Mouse (Mus musculus): ENCODE measurements around the gene Mmp19. TPM values are rescaled to one million over a fixed set of nuclear protein-coding genes. Genes with fewer than 3 reads are reported as not detected.

Mmp19 gene
- polyA plus RNA-seq, 1 experiment from 2014 or later = 1.5 TPM

GRCm38 (mm10) chr10:128846664-128847063 is 56.0 kb downstream of the Mmp19 start:
- Histone ChIP-seq H3K27ac (ENCODE audit: low read depth) (no peak overlapping the region), H3K36me3 (ENCODE audit: insufficient read depth) (peaks cover 75% of the 10 kb centered on the region), H3K27me3 (ENCODE audit: insufficient read depth, low read length) (no peaks in the 10 kb centered on the region), H3K4me2 (no peak overlapping the region), H3K9me3 (ENCODE audit: low read depth, low read length) (no peaks in the 10 kb centered on the region), H3K9ac (no peak overlapping the region), H3K4me1 (ENCODE audit: insufficient read depth) (no peaks in the 10 kb centered on the region), H3K4me3 (ENCODE audit: low read depth, low read length) (no peak overlapping the region)
- ATAC-seq (ENCODE audit: insufficient read depth) (no peak), DNase-seq (no peak)
- WGBS = 93% methylated on average over 4 of the region's 4 CpGs
- TF ChIP-seq CTCF (IDR thresholded peaks at IDR 0.05; ENCODE audit: low read depth) = no peak

- Histone ChIP-seq H3K4me2 (no peak overlapping the region), H3K9me3 (ENCODE audit: low read depth, low read length) (no peaks in the 10 kb centered on the region), H3K27me3 (ENCODE audit: insufficient read depth, low read length) (no peaks in the 10 kb centered on the region), H3K9ac (no peak overlapping the region), H3K4me1 (ENCODE audit: insufficient read depth) (no peaks in the 10 kb centered on the region), H3K27ac (ENCODE audit: low read depth) (no peak overlapping the region), H3K36me3 (ENCODE audit: insufficient read depth) (peaks cover 63% of the 10 kb centered on the region), H3K4me3 (ENCODE audit: low read depth, low read length) (no peak overlapping the region)
- ATAC-seq (ENCODE audit: insufficient read depth) (no peak), DNase-seq (no peak)
- TF ChIP-seq CTCF (IDR thresholded peaks at IDR 0.05; ENCODE audit: low read depth) = no peak
- WGBS = 64% methylated on average over 2 of the region's 2 CpGs
These were observed 57.7 kb downstream of the Mmp19 start for GRCm38 (mm10) chr10:128848426-128848825.

GRCm38 (mm10) chr10:128850339-128850738 is 59.6 kb downstream of the Mmp19 start:
- ATAC-seq (ENCODE audit: insufficient read depth) (no peak), DNase-seq (no peak)
- Histone ChIP-seq H3K9me3 (ENCODE audit: low read depth, low read length) (no peaks in the 10 kb centered on the region), H3K4me3 (ENCODE audit: low read depth, low read length) (no peak overlapping the region), H3K27ac (ENCODE audit: low read depth) (no peak overlapping the region), H3K36me3 (ENCODE audit: insufficient read depth) (peaks cover 59% of the 10 kb centered on the region), H3K9ac (no peak overlapping the region), H3K27me3 (ENCODE audit: insufficient read depth, low read length) (no peaks in the 10 kb centered on the region), H3K4me1 (ENCODE audit: insufficient read depth) (no peaks in the 10 kb centered on the region), H3K4me2 (no peak overlapping the region)
- 73% methylated on average over 3 of the region's 3 CpGs for WGBS
- TF ChIP-seq CTCF (IDR thresholded peaks at IDR 0.05; ENCODE audit: low read depth) = no peak

Other genes starting within 250 kb of the Mmp19 start
- gene Zc3h10, start 243.1 kb upstream of the Mmp19 start, polyA plus RNA-seq (2014; fragmentation: Nextera tagmentation; extraction: Ambion mirVana) = 11.0 and 14.5 TPM in 2 replicates
- 4,697 and 4,895 TPM in 2 replicates for gene Rpl41, start 241.6 kb upstream of the Mmp19 start, polyA plus RNA-seq (2014; fragmentation: Nextera tagmentation; extraction: Ambion mirVana)
- gene Pa2g4, start 224.9 kb upstream of the Mmp19 start, polyA plus RNA-seq (2014; fragmentation: Nextera tagmentation; extraction: Ambion mirVana) = 240 and 244 TPM in 2 replicates
- 20.2 and 22.9 TPM in 2 replicates for gene Erbb3, start 201.3 kb upstream of the Mmp19 start, polyA plus RNA-seq (2014; fragmentation: Nextera tagmentation; extraction: Ambion mirVana)
- gene Rps26, start 164.2 kb upstream of the Mmp19 start, polyA plus RNA-seq (2014; fragmentation: Nextera tagmentation; extraction: Ambion mirVana) = 1,029 and 1,115 TPM in 2 replicates
- gene Ikzf4, start 144.9 kb upstream of the Mmp19 start, polyA plus RNA-seq (2014; fragmentation: Nextera tagmentation; extraction: Ambion mirVana) = 2.0 and 3.5 TPM in 2 replicates
- 9.3 and 9.8 TPM in 2 replicates for gene Suox, start 116.8 kb upstream of the Mmp19 start, polyA plus RNA-seq (2014; fragmentation: Nextera tagmentation; extraction: Ambion mirVana)
- 63.6 and 66.8 TPM in 2 replicates for gene Rab5b, start 94.6 kb upstream of the Mmp19 start, polyA plus RNA-seq (2014; fragmentation: Nextera tagmentation; extraction: Ambion mirVana)
- gene Pmel, start 86.7 kb upstream of the Mmp19 start, polyA plus RNA-seq (2014; fragmentation: Nextera tagmentation; extraction: Ambion mirVana) = 1.4 TPM in 2 replicates
- 105 and 109 TPM in 2 replicates for gene Cdk2, start 85.9 kb upstream of the Mmp19 start, polyA plus RNA-seq (2014; fragmentation: Nextera tagmentation; extraction: Ambion mirVana)
- 6.9 and 7.0 TPM in 2 replicates for gene Dgka, start 46.1 kb upstream of the Mmp19 start, polyA plus RNA-seq (2014; fragmentation: Nextera tagmentation; extraction: Ambion mirVana)
- 37.4 and 39.1 TPM in 2 replicates for gene Pym1, start 43.0 kb upstream of the Mmp19 start, polyA plus RNA-seq (2014; fragmentation: Nextera tagmentation; extraction: Ambion mirVana)
- gene Dnajc14, start 13.2 kb downstream of the Mmp19 start, polyA plus RNA-seq (2014; fragmentation: Nextera tagmentation; extraction: Ambion mirVana) = 34.9 and 38.2 TPM in 2 replicates
- gene Tmem198b, start 13.5 kb downstream of the Mmp19 start, polyA plus RNA-seq (2014; fragmentation: Nextera tagmentation; extraction: Ambion mirVana) = 12.1 and 15.1 TPM in 2 replicates
- 223 and 227 TPM in 2 replicates for gene Sarnp, start 26.4 kb downstream of the Mmp19 start, polyA plus RNA-seq (2014; fragmentation: Nextera tagmentation; extraction: Ambion mirVana)
- gene Ormdl2, start 30.7 kb downstream of the Mmp19 start, polyA plus RNA-seq (2014; fragmentation: Nextera tagmentation; extraction: Ambion mirVana) = 55.8 and 63.9 TPM in 2 replicates
- gene Gdf11, start 100.8 kb downstream of the Mmp19 start, polyA plus RNA-seq (2014; fragmentation: Nextera tagmentation; extraction: Ambion mirVana) = 3.5 and 4.5 TPM in 2 replicates
- gene Cd63, start 110.1 kb downstream of the Mmp19 start, polyA plus RNA-seq (2014; fragmentation: Nextera tagmentation; extraction: Ambion mirVana) = 458 and 459 TPM in 2 replicates
- gene Rdh5, start 132.0 kb downstream of the Mmp19 start, polyA plus RNA-seq (2014; fragmentation: Nextera tagmentation; extraction: Ambion mirVana) = 10.5 and 12.5 TPM in 2 replicates
- gene Bloc1s1, start 133.1 kb downstream of the Mmp19 start, polyA plus RNA-seq (2014; fragmentation: Nextera tagmentation; extraction: Ambion mirVana) = 175 and 180 TPM in 2 replicates
- 1.5 and 2.1 TPM in 2 replicates for gene Itga7, start 142.9 kb downstream of the Mmp19 start, polyA plus RNA-seq (2014; fragmentation: Nextera tagmentation; extraction: Ambion mirVana)
- gene Mettl7b, start 170.1 kb downstream of the Mmp19 start, polyA plus RNA-seq (2014; fragmentation: Nextera tagmentation; extraction: Ambion mirVana) = not detected in 2 replicates
- gene Olfr9, start 198.5 kb downstream of the Mmp19 start, polyA plus RNA-seq (2014; fragmentation: Nextera tagmentation; extraction: Ambion mirVana) = not detected in 2 replicates
- gene Olfr763, start 219.9 kb downstream of the Mmp19 start, polyA plus RNA-seq (2014; fragmentation: Nextera tagmentation; extraction: Ambion mirVana) = not detected in 2 replicates
- not detected in 2 replicates for gene Olfr764-ps1, start 249.0 kb downstream of the Mmp19 start, polyA plus RNA-seq (2014; fragmentation: Nextera tagmentation; extraction: Ambion mirVana)

Measured in lung, embryonic 14.5 days (tissue).